Mouse (Mus musculus): ENCODE measurements around the gene Actg1. TPM values are rescaled to one million over a fixed set of nuclear protein-coding genes. Genes with fewer than 3 reads are reported as not detected.
A peak's percentile ranks its signal among the peaks of the same experiment; 100 is the strongest.

Actg1 gene
- total RNA-seq (2014; fragmentation: Nextera tagmentation) (1,412 and 1,653 TPM in 2 replicates), total RNA-seq (2017) (733 and 780 TPM in 2 replicates)

DNA sequence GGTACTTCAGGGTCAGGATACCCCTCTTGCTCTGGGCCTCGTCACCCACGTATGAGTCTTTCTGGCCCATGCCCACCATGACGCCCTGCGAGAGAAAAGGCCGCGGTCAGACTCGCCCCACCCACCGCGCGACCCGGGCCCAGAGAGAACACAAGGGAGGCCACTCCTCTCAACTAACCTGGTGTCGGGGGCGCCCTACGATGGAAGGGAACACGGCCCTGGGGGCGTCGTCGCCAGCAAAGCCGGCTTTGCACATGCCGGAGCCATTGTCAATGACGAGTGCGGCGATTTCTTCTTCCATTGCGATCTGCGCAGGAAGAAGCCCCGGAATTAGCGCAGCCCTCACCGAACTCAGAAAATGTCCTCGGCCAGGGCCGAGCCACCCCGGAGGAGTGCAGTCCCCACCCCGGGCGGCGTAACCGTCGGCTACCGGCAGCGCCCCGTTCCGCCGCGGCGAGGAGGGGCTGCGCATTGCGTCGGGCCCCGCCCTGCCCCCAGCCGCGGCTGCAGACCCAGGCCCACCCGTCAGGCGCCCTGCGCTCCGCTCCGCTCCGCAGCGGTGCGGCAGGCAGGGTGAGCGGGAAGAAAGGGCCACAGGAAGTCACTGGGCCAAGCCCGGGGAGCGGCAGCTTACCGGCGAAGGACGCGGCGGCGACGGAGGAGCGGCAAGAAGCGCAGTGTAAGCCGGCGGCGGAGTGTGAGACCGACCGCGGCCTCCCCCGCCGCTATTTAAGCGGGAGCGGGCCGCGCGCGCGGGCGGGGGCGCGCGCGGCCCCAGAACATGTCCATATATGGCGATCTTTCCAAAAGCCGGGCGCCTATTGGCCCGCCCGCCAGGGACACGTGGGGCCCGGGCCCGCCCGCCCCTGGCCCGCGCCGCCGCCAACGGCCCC is at the start of gene Actg1:
Actg1 (minus strand) TSS at position 752 of the 893 bp plus-strand sequence.
- ATAC-seq (replicated peaks; ENCODE audit: poor library complexity, severe bottlenecking), result peak; percentile 36

GRCm38 (mm10) chr11:120397602-120398001 is 49.3 kb upstream of the Actg1 start:
- ATAC-seq (replicated peaks; ENCODE audit: poor library complexity, severe bottlenecking), result no peak

DNA sequence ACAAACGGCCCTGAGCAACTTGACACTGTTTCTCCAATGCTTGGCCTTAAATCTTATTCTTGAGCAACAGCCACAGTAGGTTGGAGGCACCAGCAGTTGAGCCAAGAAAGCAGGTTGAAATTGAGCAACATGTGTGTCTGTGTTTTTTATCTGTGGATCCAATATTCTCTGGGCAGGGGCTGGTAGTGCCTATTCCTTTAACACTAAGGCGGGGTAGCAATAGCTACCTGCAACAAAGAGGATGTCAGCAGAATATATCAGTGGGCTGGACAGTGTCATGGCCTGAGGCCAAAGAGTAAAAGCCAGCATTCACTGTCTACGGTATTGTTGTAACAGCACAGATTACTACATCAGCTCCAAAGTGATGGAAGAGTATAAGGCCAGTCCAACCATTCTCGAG is 47.3 kb upstream of the Actg1 start:
- no peak for ATAC-seq (replicated peaks; ENCODE audit: poor library complexity, severe bottlenecking)

- no peak for ATAC-seq (replicated peaks; ENCODE audit: poor library complexity, severe bottlenecking)
These were observed 40.2 kb upstream of the Actg1 start for GRCm38 (mm10) chr11:120388580-120388979.

GRCm38 (mm10) chr11:120387157-120387556 is 38.8 kb upstream of the Actg1 start:
- ATAC-seq (replicated peaks; ENCODE audit: poor library complexity, severe bottlenecking), result no peak

- ATAC-seq (replicated peaks; ENCODE audit: poor library complexity, severe bottlenecking), result no peak
These were observed 38.3 kb upstream of the Actg1 start for GRCm38 (mm10) chr11:120386632-120387031.

DNA sequence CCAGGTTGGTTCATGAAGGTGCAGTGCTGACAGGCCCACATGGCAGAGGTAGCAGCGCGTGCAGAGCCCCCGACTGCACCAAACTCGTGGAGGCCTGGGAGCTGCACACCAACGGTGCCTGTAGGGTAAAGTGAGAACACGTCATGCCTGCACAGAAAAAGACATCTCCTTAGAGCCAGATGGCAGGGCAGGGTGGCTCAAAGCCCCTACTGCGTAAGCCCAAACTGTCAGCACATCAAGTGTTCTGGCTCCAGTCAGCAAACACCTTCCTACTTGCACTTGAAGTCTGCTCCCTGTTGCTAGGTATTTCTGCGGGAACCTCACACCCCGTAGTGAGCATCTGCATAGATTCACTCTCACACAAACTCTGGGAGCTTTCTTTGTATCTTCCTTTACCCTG is 34.2 kb upstream of the Actg1 start:
- ATAC-seq (replicated peaks; ENCODE audit: poor library complexity, severe bottlenecking), result no peak

GRCm38 (mm10) chr11:120381157-120381556 is 32.8 kb upstream of the Actg1 start:
- no peak for ATAC-seq (replicated peaks; ENCODE audit: poor library complexity, severe bottlenecking)

DNA sequence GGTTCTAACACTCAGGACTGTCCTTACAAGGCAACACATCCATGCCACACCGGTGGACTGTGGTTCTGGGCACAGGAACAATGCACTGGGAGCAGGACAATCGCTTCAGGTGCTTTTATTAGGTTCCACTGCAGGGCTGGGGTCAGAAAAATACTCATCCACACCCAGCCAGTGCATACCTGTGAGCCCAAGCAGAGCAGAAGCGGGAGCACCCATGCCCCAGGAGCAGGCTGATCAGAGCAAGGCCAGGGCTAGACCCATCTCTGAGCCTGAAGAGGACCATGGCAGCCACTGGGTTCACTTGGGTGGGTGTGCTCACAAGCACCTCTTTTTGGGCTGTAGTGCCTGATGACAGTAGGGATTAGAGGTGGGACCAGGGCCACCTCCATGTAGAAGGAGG is 31.9 kb upstream of the Actg1 start:
- no peak for ATAC-seq (replicated peaks; ENCODE audit: poor library complexity, severe bottlenecking)

DNA sequence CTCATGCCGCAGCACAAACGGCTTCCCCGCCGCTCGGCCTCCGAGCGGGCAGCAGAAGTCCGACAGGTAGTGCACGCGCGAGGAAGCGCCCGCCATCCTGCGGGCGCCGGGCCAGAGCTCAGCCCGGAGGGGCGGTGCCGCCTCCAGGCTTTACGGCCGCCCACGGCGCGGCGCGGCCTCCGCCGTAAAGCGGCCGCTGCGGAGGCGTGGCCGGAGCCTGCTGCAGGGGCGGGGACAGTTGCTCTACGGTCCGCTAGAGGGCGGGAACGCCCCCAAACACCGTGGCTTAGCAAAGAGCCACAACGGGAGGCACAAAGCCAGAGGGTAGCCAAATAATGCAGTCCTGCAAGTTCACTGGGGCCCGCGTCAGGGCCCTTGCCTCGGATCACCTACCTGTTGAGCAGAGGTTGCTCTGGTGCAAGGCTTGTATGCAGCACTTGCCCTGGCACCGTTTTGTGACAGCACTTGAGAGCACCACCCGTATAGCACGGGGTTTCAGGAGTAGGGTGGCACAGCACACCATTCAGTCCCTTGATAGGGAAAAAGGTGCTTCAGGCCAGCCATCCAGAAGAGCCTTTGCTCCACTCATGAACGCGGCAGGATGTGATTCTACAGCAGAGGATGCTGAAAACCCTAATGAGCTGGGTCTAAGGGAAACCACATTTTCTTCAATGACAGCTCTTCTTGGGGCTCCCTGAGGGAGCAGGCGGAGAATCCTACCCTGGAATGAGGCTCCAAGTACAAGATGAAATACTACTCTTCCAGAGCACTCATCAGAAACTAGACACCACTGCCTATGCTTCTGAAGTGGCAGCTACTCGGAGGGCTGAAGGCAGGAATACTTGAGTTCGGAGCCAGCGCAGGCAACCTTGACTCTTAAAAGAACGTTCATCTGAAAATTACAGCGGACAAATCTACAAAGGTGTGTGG is 30.5 kb upstream of the Actg1 start, which contains the start of gene Faap100:
Faap100 (minus strand) TSS at position 154 of the 930 bp plus-strand sequence.
- ATAC-seq (replicated peaks; ENCODE audit: poor library complexity, severe bottlenecking), result peak; percentile 93

- ATAC-seq (replicated peaks; ENCODE audit: poor library complexity, severe bottlenecking), result peak; percentile 13
These were observed 29.8 kb upstream of the Actg1 start for GRCm38 (mm10) chr11:120378031-120378610.

GRCm38 (mm10) chr11:120377337-120377736 is 29.0 kb upstream of the Actg1 start:
- peak; percentile 13; the same call in 1 of the 2 replicates for ATAC-seq (replicated peaks; ENCODE audit: poor library complexity, severe bottlenecking)

GRCm38 (mm10) chr11:120376302-120377160 is 28.2 kb upstream of the Actg1 start:
- no peak for ATAC-seq (replicated peaks; ENCODE audit: poor library complexity, severe bottlenecking)

DNA sequence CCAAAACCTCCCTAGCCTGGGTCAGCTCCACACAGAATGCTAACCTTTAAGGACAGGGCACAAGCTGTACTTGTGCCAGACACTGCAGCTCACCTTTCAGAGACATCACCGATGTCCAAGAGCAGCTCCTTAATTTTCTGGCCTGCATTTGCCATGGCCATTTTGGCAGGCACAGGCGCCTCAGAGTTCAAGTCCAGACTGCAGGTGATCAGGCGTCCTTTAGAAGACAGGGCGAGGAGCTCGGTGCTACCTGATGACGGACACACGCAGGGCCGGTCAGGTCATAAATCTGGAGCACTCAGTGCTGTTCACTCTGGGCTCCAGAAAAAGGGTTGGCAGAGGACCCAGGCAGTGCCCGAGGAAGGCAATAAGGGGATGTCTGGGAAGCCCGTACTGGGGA is 27.0 kb upstream of the Actg1 start:
- no peak for ATAC-seq (replicated peaks; ENCODE audit: poor library complexity, severe bottlenecking)

DNA sequence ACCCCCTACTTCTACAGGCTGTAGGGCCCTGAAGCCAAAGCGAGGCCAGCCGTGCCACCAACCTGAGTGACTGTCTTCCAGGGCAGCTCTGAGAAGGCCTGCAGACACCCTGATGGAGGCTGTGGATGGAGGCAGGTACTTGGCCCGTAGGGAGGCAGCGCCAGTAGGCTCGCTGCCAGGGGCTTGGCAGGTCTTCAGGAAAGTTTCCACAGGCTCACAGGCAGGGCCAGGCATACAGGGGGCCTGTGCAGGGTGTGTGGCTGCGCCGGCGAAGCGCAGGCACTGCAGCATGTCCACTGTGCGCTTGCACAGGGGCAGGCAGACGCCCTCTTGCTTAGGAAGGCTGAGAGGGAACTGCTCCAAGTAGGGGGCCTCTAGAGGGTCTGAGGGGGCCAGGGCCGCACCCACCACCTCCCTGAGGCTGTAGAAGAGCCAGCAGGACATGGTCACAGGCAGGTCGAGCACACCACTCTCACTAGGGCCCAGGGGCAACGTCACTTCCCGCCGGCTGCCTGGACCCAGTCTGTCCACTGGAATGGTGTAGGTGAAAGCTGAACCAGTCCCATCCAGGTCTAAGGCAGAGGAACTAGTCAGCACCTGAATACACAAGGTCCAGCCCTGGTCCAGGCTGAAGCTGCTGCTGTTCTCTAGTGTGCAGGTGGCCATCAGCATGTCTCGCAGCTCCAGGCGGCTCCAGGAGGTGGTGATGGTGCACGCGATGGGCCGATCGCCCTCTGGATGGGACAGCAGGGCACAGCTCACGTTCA is 25.7 kb upstream of the Actg1 start:
- no peak for ATAC-seq (replicated peaks; ENCODE audit: poor library complexity, severe bottlenecking)

- no peak for ATAC-seq (replicated peaks; ENCODE audit: poor library complexity, severe bottlenecking)
These were observed 24.7 kb upstream of the Actg1 start for GRCm38 (mm10) chr11:120373025-120373424.

DNA sequence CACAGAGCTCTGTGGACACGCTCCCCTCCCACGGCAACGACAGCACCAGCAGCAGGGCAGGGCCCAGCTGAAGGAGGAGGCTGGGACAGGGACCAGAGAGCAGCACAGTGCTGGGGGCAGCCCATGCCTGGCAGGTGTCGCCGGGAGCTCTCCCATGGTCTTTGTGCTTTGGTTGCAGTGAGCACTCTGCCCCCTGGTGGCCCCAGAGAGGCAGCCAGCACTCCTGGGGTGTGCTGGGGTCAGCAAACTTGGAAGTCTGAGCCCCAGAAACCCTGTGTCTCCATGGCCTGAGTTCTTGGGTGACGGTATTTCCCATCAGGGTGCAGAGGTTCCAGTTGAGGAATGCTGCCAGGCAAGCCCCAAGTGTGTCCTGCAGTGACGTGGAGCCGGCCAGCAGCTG is 21.3 kb upstream of the Actg1 start:
- ATAC-seq (replicated peaks; ENCODE audit: poor library complexity, severe bottlenecking), result peak; percentile 66

DNA sequence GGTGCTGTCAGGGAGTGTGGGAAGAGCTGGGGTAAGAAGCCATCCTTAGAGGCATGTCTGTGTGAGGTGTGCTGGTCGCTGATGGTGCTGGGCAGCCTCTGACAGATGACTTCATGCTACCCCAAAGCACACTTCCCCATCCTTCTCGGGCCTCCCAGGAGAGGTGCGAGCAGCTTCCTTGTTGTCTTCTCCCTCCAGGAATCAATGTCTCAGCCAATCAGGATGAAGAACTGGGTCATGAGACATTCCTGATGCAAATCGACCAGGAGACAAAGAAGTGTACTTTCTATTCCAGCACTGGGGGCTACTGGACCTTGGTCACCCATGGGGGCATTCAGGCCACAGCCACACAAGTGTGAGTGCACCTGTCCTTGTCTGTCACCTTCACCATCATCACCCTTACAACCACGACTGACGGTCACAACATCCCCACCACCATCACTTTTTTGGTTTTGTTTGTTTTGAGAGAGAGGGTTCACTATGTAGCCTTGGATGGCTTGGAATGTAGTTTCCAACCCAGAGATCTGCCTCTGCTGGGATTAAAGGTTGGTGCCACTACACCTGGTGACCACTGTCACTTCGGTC is 18.2 kb upstream of the Actg1 start:
- ATAC-seq (replicated peaks; ENCODE audit: poor library complexity, severe bottlenecking), result no peak
